Mouse (Mus musculus) telencephalon, adult 2 months (tissue): ENCODE results near the gene Slc7a11.
"Not testable (repeated sequence)": the region's sequence is repeated elsewhere in the genome, so short reads cannot be mapped to it uniquely, and the experiment has no call there.

Experiments used
- DNase-seq: peaks from one replicate; pipeline ENCODE4 v3.0.0-alpha.2; 2011; ENCODE audit warnings: low read depth, low spot score

The Slc7a11 gene

GRCm38 (mm10) chr3:50443421-50443916 lies at the start of gene Slc7a11:
Gene Slc7a11, minus strand, starts transcription at chr3:50443614.
- DNase-seq = no peak

- no peak for DNase-seq
Observed at GRCm38 (mm10) chr3:50491678-50492077, 48.3 kb upstream of the Slc7a11 start.

DNA sequence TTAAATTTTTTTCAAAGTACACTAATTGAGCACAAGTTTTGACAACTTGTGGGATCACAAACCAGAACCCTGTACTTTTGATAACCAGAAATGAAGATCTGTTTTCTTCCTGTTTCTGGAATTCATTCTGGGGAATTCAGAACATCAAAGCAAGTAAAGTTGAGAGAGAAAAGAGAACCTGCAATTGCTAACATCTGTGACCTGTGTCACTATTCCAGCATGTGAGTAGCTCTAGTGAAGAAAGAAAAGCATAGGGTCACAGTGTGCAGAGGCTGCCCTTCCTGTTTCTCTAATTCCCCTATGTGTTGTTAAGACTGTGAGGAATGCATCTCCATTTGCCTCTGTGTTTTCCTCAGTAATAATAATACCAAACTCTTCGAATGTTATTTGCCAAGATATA lies 40.7 kb upstream of the Slc7a11 start:
- DNase-seq = no peak

DNA sequence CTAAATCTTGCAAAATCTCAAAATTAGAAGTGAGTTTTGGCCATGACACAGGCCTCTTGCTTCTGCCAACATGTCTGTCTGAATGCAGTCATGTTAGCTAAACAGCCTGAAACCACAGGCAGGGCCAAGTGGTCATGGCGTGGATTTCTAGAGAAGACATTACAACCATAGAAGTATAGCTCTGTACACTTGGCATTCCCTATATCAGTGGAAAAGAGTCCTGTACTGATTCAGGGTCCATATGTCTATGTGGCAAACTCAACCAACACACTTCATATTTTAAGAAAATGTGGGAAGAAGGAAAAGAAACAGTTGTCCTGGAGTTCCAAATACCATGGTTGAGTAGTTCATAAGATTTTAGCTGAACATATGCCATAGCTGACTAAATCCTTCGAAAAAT lies 18.8 kb upstream of the Slc7a11 start:
- peak; percentile 77 for DNase-seq

GRCm38 (mm10) chr3:50457136-50457535 lies 13.7 kb upstream of the Slc7a11 start:
- DNase-seq = no peak

- DNase-seq = no peak
Observed at GRCm38 (mm10) chr3:50456564-50456963, 13.2 kb upstream of the Slc7a11 start.

GRCm38 (mm10) chr3:50456023-50456422 lies 12.6 kb upstream of the Slc7a11 start:
- DNase-seq = no peak

- no peak for DNase-seq
Observed at GRCm38 (mm10) chr3:50445050-50445775, 1.8 kb upstream of the Slc7a11 start.

- no peak for DNase-seq
Observed at GRCm38 (mm10) chr3:50443942-50444341, 528 bp upstream of the Slc7a11 start.

DNA sequence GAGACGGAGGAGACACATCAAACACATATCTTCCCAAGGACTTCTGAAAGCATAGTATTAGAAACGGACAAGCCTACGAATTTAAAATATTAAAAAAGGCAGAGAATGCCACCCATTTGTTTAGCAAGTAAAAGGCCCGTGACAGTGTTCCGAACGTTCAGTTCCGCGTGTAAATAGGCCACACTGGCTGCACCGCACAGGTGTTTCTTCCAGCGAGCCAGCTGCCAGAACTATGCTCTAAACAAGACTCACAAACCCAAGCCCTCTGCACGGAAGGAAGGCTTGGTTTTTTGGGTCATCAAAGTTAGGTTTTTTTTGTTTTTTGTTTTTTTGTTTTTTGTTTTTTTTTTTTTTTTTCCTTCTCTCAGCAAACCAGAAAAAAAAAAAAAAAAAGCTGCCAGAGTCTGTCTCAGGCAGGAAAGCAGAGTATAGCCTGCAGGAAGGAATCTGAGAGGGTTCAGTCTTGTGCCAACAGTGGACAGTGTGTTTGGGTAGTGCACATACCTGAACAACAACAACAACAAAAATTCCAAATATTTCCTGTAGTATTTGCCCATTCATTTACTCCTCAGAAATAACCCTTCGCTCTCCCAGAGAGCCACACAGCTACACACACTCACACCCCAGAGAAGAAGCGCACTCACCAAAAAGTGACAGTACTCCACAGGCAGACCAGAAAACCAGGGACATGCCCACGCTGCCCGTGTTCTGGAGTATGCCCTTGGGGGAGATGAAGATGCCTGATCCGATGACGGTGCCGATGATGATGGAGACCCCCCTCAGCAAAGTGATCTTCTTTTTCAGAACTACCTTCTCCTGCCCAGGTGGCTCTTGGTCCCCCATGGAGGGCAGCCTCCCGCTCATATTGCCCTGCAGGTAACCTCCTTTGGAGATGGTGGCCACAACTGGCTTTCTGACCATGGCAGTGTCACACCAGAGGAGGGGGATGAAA lies 797 bp downstream of the Slc7a11 start:
- DNase-seq = no peak

- DNase-seq = no peak
Observed at GRCm38 (mm10) chr3:50441330-50441729, 2.1 kb downstream of the Slc7a11 start.

DNA sequence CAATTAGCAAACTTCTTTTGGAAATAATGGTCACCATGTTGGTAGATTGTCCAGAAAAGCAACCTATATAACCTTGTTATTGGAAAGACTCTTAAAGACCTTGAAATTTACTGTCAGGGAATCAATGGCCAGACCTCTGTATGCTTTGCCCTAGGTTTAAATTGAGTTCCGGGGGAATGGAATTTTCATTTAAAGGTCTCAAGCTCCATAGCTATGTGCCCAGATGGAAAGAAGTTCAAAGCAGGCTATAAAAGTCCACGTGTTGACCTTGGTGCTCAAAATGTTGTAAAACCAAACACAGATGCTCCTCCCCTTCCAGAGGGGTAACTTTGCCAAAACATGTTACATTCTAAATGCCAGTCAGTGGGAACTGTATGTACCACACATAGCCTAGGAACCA lies 3.0 kb downstream of the Slc7a11 start:
- DNase-seq = no peak

DNA sequence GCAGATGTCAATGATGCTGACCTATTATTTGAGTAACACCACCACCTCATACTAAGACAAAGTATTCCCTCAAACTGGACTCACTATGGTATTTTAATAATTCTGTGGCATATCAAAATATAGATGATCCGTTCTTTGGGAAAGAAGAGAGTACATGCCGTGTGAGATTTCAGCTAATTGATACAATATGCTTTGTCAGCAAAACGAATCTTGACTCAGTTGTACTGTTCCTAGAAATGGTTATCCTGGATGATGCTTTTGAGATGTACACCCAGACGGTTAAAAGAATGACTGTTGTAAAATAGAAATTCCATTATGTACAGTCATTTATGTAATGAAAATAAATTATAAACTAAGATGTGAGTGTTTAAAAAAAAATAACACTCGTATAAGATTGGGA lies 4.0 kb downstream of the Slc7a11 start:
- DNase-seq = no peak

DNA sequence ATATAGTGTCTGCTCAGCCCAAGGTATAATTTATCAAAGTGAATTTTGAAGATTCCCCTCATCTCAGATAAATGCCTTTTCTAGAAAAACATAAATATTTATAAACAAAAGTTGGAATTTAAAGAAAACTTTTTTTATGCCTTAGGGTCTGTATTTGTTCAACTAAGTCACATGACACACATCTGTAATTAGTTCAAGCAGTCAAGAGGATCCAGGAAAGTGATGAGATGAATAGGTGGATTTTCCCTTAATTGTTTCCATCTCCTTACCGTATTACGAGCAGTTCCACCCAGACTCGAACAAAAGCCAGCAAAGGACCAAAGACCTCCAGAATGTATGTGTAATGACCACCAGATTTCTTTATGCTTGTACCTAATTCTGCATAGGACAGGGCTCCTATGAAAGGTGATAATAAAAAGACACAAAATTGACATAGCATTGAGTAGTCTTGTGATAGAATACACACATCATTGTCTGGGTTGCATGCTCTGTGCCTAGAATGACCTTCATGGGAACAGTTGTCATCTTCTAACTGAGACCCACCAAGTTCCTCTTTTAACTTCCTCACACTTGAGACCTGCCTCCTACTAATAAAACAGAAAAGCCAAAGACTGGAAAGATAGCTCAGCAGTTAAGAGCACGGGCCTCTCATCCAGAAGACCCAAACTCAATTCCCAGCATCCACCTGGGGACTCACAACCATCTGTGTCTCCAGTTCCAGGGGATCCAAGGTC lies 4.7 kb downstream of the Slc7a11 start:
- DNase-seq = no peak

DNA sequence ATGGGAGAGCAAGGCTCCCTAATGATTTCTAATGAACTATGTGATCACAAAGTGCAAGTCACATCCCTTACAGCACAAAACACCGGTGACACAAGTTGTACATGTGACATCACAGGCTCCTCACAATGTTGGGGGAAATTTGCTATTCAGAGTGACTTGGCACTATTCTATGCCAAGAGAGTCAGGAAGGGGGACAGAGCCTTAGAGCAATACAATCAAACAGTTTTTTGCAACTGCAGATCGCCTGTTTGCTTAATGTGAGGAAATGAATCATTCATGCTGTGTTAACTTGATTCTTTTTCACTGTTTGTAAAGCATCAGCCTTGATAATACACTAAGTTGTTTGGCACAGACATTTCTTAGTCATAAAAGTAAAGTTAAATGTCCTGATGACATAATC lies 5.3 kb downstream of the Slc7a11 start:
- DNase-seq = not testable (repeated sequence)

GRCm38 (mm10) chr3:50436409-50436808 lies 7.0 kb downstream of the Slc7a11 start:
- DNase-seq = not testable (repeated sequence)

DNA sequence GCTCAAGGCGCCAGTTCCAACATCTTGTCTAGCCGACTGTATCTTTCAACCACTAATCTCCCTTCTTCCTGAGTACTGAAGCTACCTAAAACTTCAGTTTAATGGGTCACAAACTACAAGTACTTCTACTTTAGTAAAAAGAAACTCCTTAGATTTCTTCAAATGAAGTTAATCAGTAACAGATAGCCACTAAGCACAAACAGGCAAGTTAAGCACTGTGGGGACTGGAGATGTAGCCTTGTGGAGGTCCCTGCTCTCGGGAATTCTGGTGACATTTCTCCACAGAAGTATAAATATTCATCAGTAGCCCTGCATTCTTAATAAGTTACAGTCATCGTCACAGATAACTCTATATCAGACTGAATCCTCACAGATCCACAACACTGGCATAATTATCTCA lies 9.6 kb downstream of the Slc7a11 start:
- no peak for DNase-seq

DNA sequence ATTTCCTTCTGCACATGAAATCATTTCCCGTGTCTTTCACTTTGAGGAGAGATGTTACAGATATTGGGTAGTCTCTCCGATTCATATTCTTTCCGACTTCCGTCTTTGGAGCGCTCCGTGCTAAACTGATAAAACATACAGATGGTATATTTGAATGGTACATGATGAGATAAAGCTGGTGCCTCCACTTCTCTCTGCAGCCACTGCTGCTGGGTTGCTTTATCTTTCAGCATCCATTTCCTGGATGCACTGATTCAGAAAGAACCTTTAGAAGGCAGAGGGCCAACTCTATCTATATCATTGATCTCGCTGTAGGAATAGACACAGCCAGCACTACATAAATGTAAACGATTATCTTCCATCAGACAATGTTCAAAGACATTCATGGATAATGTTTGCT lies 12.6 kb downstream of the Slc7a11 start:
- no peak for DNase-seq

- DNase-seq = no peak
Observed at GRCm38 (mm10) chr3:50421480-50422277, 21.7 kb downstream of the Slc7a11 start.

DNA sequence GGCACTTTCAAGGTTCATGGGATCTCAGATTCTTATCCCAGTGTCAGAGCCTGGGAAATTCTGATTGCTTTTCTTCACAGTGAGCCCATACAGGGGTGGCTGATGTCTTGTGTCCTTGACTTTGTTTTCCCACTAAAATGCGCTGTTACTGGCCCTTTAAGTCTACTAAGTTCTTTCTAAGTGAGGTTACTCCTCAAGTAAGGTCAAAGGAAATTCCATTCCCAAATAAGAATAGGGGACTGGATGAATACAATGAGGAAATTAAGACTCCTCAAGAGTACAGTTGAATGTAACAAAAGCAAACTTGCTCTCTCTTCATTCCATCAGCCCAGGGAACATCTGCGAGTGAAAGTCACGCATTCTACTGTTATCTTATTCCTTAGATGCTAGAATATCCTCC lies 24.3 kb downstream of the Slc7a11 start:
- DNase-seq = no peak

DNA sequence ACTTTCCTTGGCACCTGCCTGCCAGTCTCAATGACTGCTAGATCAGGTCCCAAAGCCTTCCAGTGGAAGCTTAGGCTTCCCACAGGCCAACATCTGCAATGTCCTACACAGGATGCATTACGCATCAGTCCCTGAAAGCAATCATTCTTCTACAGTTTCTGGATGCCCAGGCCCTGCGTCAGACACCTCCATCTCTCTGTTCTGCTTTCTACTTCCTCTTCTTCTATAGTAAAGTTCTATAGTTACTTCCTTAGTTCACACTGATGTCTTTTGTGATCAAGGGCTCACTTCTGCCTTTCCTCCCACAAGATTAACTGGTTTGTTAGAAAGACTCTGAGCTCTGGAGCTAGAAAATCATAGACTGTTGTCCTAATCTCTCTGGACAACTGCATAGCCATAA lies 36.6 kb downstream of the Slc7a11 start:
- DNase-seq = no peak
